Mouse (Mus musculus) forebrain, embryonic 11.5 days (tissue): ENCODE measurements at regions not wholly inside any gene's neighbourhood (a gene's known extent, or its start where the extent isn't known, plus 50 kb on each side); places are given as distances from the start of the nearest gene placed in this dataset.
A peak's percentile ranks its signal among the peaks of the same experiment; 100 is the strongest.
"Not testable (repeated sequence)": the region's sequence is repeated elsewhere in the genome, so short reads cannot be mapped to it uniquely, and the experiment has no call there.

Source experiments
- ATAC-seq: fragments of 200-750 bp; cut with Nextera tagmentation; replicated peaks from 2 replicates; pipeline ENCODE4 v1.8.0; 2017; ENCODE audit warnings: moderate TSS enrichment; ENCODE audit not compliant: low FRiP score
- DNase-seq: peaks from one replicate; pipeline ENCODE4 v3.0.0-alpha.2; 2017; ENCODE audit warnings: low spot score
- H3K27ac ChIP-seq: fragments of 300-500 bp; sonication (generic); 2 replicates; pipeline ENCODE4 v1.5.1; 2014; ENCODE audit warnings: low read depth, low read length
- H3K27me3 ChIP-seq: fragments of 300-500 bp; sonication (generic); 2 replicates; pipeline ENCODE4 v1.6.1; 2014; ENCODE audit warnings: mild to moderate bottlenecking, low read length, mixed read lengths; ENCODE audit not compliant: control insufficient read depth, insufficient read depth
- H3K36me3 ChIP-seq: fragments of 300-500 bp; sonication (generic); 2 replicates; pipeline ENCODE4 v1.6.1; 2014; ENCODE audit warnings: mild to moderate bottlenecking, low read length, moderate library complexity, mixed read lengths; ENCODE audit not compliant: control insufficient read depth, insufficient read depth
- H3K4me1 ChIP-seq: fragments of 300-500 bp; sonication (generic); replicated peaks from 2 replicates; pipeline ENCODE4 v1.6.1; 2014; ENCODE audit warnings: low read length, mixed read lengths; ENCODE audit not compliant: control insufficient read depth, insufficient read depth
- H3K4me2 ChIP-seq: fragments of 300-500 bp; sonication (generic); 2 replicates; pipeline ENCODE4 v1.6.1; 2014; ENCODE audit warnings: low read depth, mild to moderate bottlenecking, low read length, moderate library complexity, mixed read lengths; ENCODE audit not compliant: severe bottlenecking
- H3K4me3 ChIP-seq: fragments of 300-500 bp; sonication (generic); 2 replicates; pipeline ENCODE4 v1.5.1; 2014; ENCODE audit warnings: low read depth, low read length
- H3K9ac ChIP-seq: fragments of 300-500 bp; sonication (generic); 2 replicates; pipeline ENCODE4 v1.6.1; 2014; ENCODE audit warnings: low read length
- H3K9me3 ChIP-seq: fragments of 300-500 bp; sonication (generic); 2 replicates; pipeline ENCODE4 v1.6.1; 2016; ENCODE audit warnings: low read length, mixed read lengths; ENCODE audit not compliant: control insufficient read depth
- WGBS: fragments of 180-500 bp; shearing (Covaris S2); extraction: QIAGEN DNeasy Blood & Tissue Kit; methylation state at CpG from one replicate; pipeline ENCODE4 v1.1.7; 2014; 5-methylcytosine and 5-hydroxymethylcytosine counted together

- no peak overlapping the region for H3K27ac ChIP-seq
- ATAC-seq (no peak), DNase-seq (peak; percentile 21)
- no peak overlapping the region for H3K4me3 ChIP-seq
- no peaks in the 10 kb centered on the region for H3K36me3 ChIP-seq
- H3K4me2 ChIP-seq = no peak overlapping the region
- H3K27me3 ChIP-seq = no peaks in the 10 kb centered on the region
- H3K9ac ChIP-seq = no peak overlapping the region
- no peaks in the 10 kb centered on the region for H3K9me3 ChIP-seq
- 74% methylated on average over 5 of the region's 5 CpGs for WGBS
- no peaks in the 10 kb centered on the region for H3K4me1 ChIP-seq
These were observed 544.0 kb downstream of the Zfp704 start for GRCm38 (mm10) chr3:9065892-9066291.

- H3K4me1 ChIP-seq = no peaks in the 10 kb centered on the region
- H3K36me3 ChIP-seq = no peaks in the 10 kb centered on the region
- no peak overlapping the region for H3K4me2 ChIP-seq
- no peaks in the 10 kb centered on the region for H3K9me3 ChIP-seq
- H3K27ac ChIP-seq = no peak overlapping the region
- ATAC-seq (no peak), DNase-seq (peak; percentile 74)
- H3K9ac ChIP-seq = no peak overlapping the region
- H3K4me3 ChIP-seq = no peak overlapping the region
- H3K27me3 ChIP-seq = no peaks in the 10 kb centered on the region
- 44% methylated on average over 15 of the region's 15 CpGs for WGBS
These were observed 545.4 kb downstream of the Zfp704 start for GRCm38 (mm10) chr3:9064266-9065031.

GRCm38 (mm10) chr3:9063662-9064061 lies 546.2 kb downstream of the Zfp704 start:
- DNase-seq (peak; percentile 43), ATAC-seq (no peak)

GRCm38 (mm10) chr3:9061396-9061795 lies 548.5 kb downstream of the Zfp704 start:
- ATAC-seq (no peak), DNase-seq (peak; percentile 35)
- no peaks in the 10 kb centered on the region for H3K27me3 ChIP-seq
- 89% methylated on average over 2 of the region's 2 CpGs for WGBS
- H3K4me1 ChIP-seq = no peaks in the 10 kb centered on the region
- no peaks in the 10 kb centered on the region for H3K9me3 ChIP-seq
- no peak overlapping the region for H3K4me3 ChIP-seq
- no peak overlapping the region for H3K9ac ChIP-seq
- no peaks in the 10 kb centered on the region for H3K36me3 ChIP-seq
- no peak overlapping the region for H3K4me2 ChIP-seq
- no peak overlapping the region for H3K27ac ChIP-seq

More at GRCm38 (mm10) chr3:9063662-9064061, 546.2 kb downstream of the Zfp704 start:
- H3K9me3 ChIP-seq = no peaks in the 10 kb centered on the region
- no peak overlapping the region for H3K27ac ChIP-seq
- H3K27me3 ChIP-seq = no peaks in the 10 kb centered on the region
- H3K4me2 ChIP-seq = no peak overlapping the region
- no peaks in the 10 kb centered on the region for H3K36me3 ChIP-seq
- H3K4me1 ChIP-seq = no peaks in the 10 kb centered on the region
- 70% methylated on average over 5 of the region's 5 CpGs for WGBS
- no peak overlapping the region for H3K9ac ChIP-seq
- no peak overlapping the region for H3K4me3 ChIP-seq

GRCm38 (mm10) chr3:9057703-9058102 lies 552.2 kb downstream of the Zfp704 start:
- H3K27ac ChIP-seq, H3K27me3 ChIP-seq, ATAC-seq, H3K9me3 ChIP-seq, H3K4me3 ChIP-seq, H3K36me3 ChIP-seq, H3K4me1 ChIP-seq, H3K9ac ChIP-seq, H3K4me2 ChIP-seq: not testable (repeated sequence)
- peak; percentile 30 for DNase-seq
- 63% methylated on average over 3 of the region's 3 CpGs for WGBS

GRCm38 (mm10) chr3:9056846-9057245 lies 553.0 kb downstream of the Zfp704 start:
- no peaks in the 10 kb centered on the region for H3K27me3 ChIP-seq
- H3K9ac ChIP-seq = no peak overlapping the region
- 87% methylated on average over 6 of the region's 6 CpGs for WGBS
- ATAC-seq (no peak), DNase-seq (peak; percentile 35)
- no peaks in the 10 kb centered on the region for H3K4me1 ChIP-seq
- no peak overlapping the region for H3K27ac ChIP-seq
- H3K9me3 ChIP-seq = no peaks in the 10 kb centered on the region
- no peak overlapping the region for H3K4me3 ChIP-seq
- H3K4me2 ChIP-seq = no peak overlapping the region
- H3K36me3 ChIP-seq = no peaks in the 10 kb centered on the region

- Histone ChIP-seq H3K4me3 (no peak overlapping the region), H3K27me3 (no peaks in the 10 kb centered on the region), H3K27ac (no peak overlapping the region), H3K9me3 (no peaks in the 10 kb centered on the region), H3K36me3 (no peaks in the 10 kb centered on the region), H3K9ac (no peak overlapping the region), H3K4me2 (no peak overlapping the region), H3K4me1 (no peaks in the 10 kb centered on the region)
- 80% methylated on average over 6 of the region's 6 CpGs for WGBS
- no peak for ATAC-seq
- DNase-seq = no peak
These were observed 554.1 kb downstream of the Zfp704 start for GRCm38 (mm10) chr3:9055780-9056179.
